Mouse (Mus musculus) lung, embryonic 14.5 days (tissue): ENCODE measurements around the gene Gm20388. TPM values are rescaled to one million over a fixed set of nuclear protein-coding genes. Genes with fewer than 3 reads are reported as not detected.

ENCODE experiments used
- ATAC-seq: fragments of 200-750 bp; cut with Nextera tagmentation; 2 replicates; pipeline ENCODE4 v1.8.0; 2017; ENCODE audit warnings: mild to moderate bottlenecking, moderate TSS enrichment, moderate library complexity; ENCODE audit not compliant: insufficient read depth
- DNase-seq: peaks from one replicate; pipeline ENCODE4 v3.0.0-alpha.2; 2015
- H3K27ac ChIP-seq: fragments of 300-500 bp; sonication (generic); 2 replicates; pipeline ENCODE4 v1.5.1; 2014; ENCODE audit warnings: low read depth, mild to moderate bottlenecking, moderate library complexity
- H3K27me3 ChIP-seq: fragments of 300-500 bp; sonication (generic); 2 replicates; pipeline ENCODE4 v1.6.1; 2014; ENCODE audit warnings: low read length, control low read depth; ENCODE audit not compliant: insufficient read depth
- H3K36me3 ChIP-seq: fragments of 300-500 bp; sonication (generic); 2 replicates; pipeline ENCODE4 v1.6.1; 2014; ENCODE audit warnings: control low read depth; ENCODE audit not compliant: insufficient read depth
- H3K4me1 ChIP-seq: fragments of 300-500 bp; sonication (generic); 2 replicates; pipeline ENCODE4 v1.6.1; 2014; ENCODE audit warnings: antibody characterized with exemption, control low read depth; ENCODE audit not compliant: insufficient read depth
- H3K4me2 ChIP-seq: fragments of 300-500 bp; sonication (generic); 2 replicates; pipeline ENCODE4 v1.6.1; 2014; ENCODE audit warnings: mild to moderate bottlenecking
- H3K4me3 ChIP-seq: fragments of 300-500 bp; sonication (generic); 2 replicates; pipeline ENCODE4 v1.5.1; 2014; ENCODE audit warnings: low read depth, low read length
- H3K9ac ChIP-seq: fragments of 300-500 bp; sonication (generic); 2 replicates; pipeline ENCODE4 v1.6.1; 2014
- H3K9me3 ChIP-seq: fragments of 300-500 bp; sonication (generic); 2 replicates; pipeline ENCODE4 v1.6.1; 2016; ENCODE audit warnings: low read depth, low read length, control low read depth
- CTCF ChIP-seq: IDR thresholded peaks from 2 replicates; pipeline ENCODE4 v1.5.1; 2016; ENCODE audit warnings: antibody characterized with exemption, low read depth
- WGBS: fragments of 180-500 bp; shearing (Covaris S2); extraction: QIAGEN DNeasy Blood & Tissue Kit; methylation state at CpG from one replicate; pipeline ENCODE4 v1.1.7; 2014; 5-methylcytosine and 5-hydroxymethylcytosine counted together
- polyA plus RNA-seq: library from polyadenylated mRNA; unstranded; fragments of >200 nt; fragmentation: Nextera tagmentation; extraction: Ambion mirVana; gene quantifications from 2 replicates; pipeline ENCODE4 v1.2.1, GENCODE M21; 2014

Gene Gm20388
- polyA plus RNA-seq, 1 experiment from 2014 or later: not detected

DNA sequence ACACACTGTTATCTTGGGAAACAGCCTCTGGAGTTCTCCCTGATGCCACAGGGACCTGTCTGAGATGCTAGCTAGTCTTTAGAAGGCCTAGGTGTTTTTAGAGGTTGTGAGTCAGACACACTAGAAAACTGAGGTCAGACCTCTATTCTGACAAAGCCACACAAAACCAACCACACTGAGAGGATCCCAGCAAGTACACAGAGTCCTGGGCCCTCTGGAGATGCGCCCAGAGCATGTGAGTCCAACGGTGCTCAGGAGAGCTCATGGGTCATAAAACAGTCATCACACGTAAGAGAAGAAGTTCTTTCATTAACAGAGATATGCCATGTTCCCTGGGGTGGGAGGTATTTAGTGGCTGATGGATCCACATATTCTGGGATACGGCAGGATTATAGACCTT, 1009.9 kb downstream of the Gm20388 start:
- Histone ChIP-seq H3K27ac (no peak overlapping the region), H3K9ac (no peak overlapping the region), H3K9me3 (no peaks in the 10 kb centered on the region), H3K27me3 (no peaks in the 10 kb centered on the region), H3K4me2 (no peak overlapping the region), H3K4me3 (no peak overlapping the region), H3K4me1 (no peaks in the 10 kb centered on the region), H3K36me3 (no peaks in the 10 kb centered on the region)
- 85% methylated on average over 4 of the region's 4 CpGs for WGBS
- DNase-seq (no peak), ATAC-seq (no peak)
- no peak for TF ChIP-seq CTCF

DNA sequence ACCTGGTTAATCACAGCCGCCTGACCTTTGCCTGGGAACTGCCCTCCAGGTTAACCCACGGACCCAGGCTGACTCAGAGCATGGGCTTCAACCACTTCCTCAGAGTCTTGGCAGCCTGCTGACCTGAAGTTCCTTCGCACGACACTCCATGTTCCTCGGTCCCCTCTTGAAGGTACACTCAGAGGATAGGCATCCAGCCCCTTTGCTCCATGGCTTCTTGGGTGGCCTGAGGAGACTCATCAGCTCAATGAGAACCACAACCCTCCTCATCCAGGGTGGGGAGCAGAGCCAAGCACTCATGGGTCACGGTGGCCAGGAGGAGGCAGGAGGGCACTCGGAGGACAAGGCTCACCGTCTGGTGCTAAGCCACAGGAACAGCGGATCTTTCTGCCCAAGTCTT, 1015.6 kb downstream of the Gm20388 start:
- ATAC-seq: no peak
- no peak overlapping the region for H3K4me2 ChIP-seq
- 70% methylated on average over 9 of the region's 9 CpGs for WGBS
- no peak overlapping the region for H3K9ac ChIP-seq
- DNase-seq: no peak
- TF ChIP-seq CTCF: no peak
- no peak overlapping the region for H3K27ac ChIP-seq
- H3K4me1 ChIP-seq: no peaks in the 10 kb centered on the region
- no peaks in the 10 kb centered on the region for H3K36me3 ChIP-seq
- H3K27me3 ChIP-seq: no peaks in the 10 kb centered on the region
- H3K4me3 ChIP-seq: no peak overlapping the region
- no peaks in the 10 kb centered on the region for H3K9me3 ChIP-seq

DNA sequence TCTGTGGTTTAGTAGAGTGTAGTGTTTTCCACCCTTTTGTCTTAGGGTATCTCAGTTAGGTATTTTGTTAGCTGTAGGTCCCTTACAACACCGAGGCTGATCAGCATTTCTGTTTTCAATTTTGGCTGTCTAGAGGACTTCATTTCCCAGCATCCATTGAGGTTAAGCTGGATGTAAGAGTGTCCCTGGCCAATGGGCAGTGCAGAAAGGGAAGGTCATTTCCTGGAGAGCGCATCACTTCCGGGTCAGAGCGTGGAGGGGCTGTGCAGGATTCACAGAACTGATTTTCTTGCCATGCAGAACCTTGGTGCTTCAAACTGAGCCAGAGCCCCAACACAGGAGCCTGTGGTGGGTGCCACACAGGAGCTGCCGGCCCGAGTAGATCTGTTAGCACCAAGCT, 1017.4 kb downstream of the Gm20388 start:
- no peak overlapping the region for H3K9ac ChIP-seq
- no peak overlapping the region for H3K4me3 ChIP-seq
- DNase-seq (no peak), ATAC-seq (no peak)
- TF ChIP-seq CTCF: no peak
- WGBS: 90% methylated on average over 6 of the region's 6 CpGs
- H3K4me1 ChIP-seq: no peaks in the 10 kb centered on the region
- no peaks in the 10 kb centered on the region for H3K36me3 ChIP-seq
- H3K27ac ChIP-seq: no peak overlapping the region
- H3K4me2 ChIP-seq: no peak overlapping the region
- no peaks in the 10 kb centered on the region for H3K27me3 ChIP-seq
- H3K9me3 ChIP-seq: no peaks in the 10 kb centered on the region

DNA sequence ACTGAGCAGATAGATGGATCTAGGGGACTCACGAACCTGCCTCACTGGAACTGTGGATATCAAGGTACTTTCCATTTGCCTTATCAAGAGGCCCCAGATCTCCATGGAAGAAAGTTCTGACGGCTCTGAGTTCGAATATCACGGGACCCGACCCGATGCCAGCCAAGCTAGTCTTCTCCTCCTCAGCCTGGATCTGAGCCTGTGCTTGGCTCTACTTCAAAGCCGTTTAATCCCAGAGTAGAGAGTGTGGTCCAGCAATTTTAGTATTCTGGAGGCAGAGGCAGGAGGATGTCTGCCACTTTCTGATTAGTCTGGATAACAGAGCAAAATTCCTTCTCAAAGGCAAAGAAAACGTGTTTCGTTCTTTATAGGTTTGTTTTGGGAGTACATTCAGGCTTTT, 1024.0 kb downstream of the Gm20388 start:
- Histone ChIP-seq H3K4me1 (peaks cover 9% of the 10 kb centered on the region; the same call in 1 of the 2 replicates), H3K27me3 (no peaks in the 10 kb centered on the region), H3K9me3 (no peaks in the 10 kb centered on the region), H3K27ac (no peak overlapping the region), H3K36me3 (no peaks in the 10 kb centered on the region), H3K4me3 (no peak overlapping the region), H3K9ac (no peak overlapping the region), H3K4me2 (no peak overlapping the region)
- no peak for TF ChIP-seq CTCF
- ATAC-seq: no peak
- WGBS: 87% methylated on average over 9 of the region's 9 CpGs
- DNase-seq: no peak

DNA sequence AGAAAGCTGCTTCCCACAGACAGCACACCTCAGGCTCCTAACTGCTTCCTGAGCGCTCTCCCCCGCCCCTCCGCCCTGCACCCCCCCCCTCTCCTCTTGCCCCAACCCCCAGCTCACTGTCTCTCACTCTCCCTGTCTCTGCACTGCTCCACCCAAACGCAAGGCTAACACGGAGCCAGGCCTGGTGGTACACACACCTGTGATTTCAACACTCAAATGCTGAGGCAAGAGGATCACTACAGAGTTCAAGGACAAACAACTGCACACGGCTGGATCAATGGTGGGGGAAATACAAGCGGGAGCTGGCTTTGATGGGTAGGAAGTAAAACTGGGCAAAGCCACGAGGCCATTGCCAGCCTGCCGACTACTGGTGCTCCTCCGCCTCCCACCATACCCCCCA, 1026.0 kb downstream of the Gm20388 start:
- H3K4me1 ChIP-seq: peaks cover 15% of the 10 kb centered on the region; the same call in 1 of the 2 replicates
- peak overlapping the region; percentile 8; the same call in 1 of the 2 replicates for H3K27ac ChIP-seq
- DNase-seq (no peak), ATAC-seq (no peak)
- H3K4me2 ChIP-seq: no peak overlapping the region
- TF ChIP-seq CTCF: no peak
- H3K9me3 ChIP-seq: no peaks in the 10 kb centered on the region
- no peaks in the 10 kb centered on the region for H3K36me3 ChIP-seq
- H3K4me3 ChIP-seq: no peak overlapping the region
- no peaks in the 10 kb centered on the region for H3K27me3 ChIP-seq
- no peak overlapping the region for H3K9ac ChIP-seq
- 35% methylated on average over 10 of the region's 10 CpGs for WGBS

DNA sequence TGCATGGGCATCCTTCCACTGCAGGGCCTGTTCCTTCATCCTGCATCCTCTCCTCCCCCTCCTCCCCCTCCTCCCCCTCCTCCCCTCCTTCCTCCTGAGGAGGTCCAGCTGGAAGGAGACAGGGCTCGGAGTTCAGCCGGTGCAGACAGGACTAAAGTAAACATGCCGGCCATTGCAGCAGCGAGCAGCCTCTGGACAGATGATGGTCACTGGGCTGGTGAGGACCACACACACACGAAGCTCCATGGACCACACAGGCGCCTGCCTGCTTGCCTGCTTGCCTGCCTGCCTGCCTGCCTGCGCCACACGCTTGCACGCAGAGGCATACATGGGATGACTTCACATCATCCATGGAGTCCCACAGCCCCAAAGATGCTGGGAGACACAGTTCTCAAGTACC, 1026.8 kb downstream of the Gm20388 start:
- no peaks in the 10 kb centered on the region for H3K27me3 ChIP-seq

DNA sequence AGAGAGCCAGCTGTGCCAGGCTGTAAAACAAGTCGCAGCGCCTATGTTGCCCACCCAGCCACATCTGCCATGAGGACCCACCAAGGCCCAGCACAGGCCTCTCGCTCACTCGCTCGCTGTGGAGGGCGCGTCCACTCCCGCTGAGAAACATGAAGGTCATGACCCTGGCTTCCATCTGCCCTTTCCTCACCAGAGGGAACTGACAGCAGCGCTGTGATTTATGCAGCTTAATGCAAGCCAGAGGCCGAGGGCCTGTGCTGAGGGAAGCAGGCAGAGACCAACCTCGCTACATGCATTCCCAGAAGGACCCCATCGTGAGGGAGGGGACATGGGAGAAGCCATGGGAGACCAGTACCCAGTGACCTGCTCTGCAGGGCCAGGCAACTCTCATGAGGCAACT, 1029.6 kb downstream of the Gm20388 start:
- 32% methylated on average over 12 of the region's 12 CpGs for WGBS
- Histone ChIP-seq H3K27me3 (no peaks in the 10 kb centered on the region), H3K4me2 (no peak overlapping the region), H3K36me3 (no peaks in the 10 kb centered on the region), H3K4me1 (peaks cover 15% of the 10 kb centered on the region; the same call in 1 of the 2 replicates), H3K9ac (no peak overlapping the region), H3K27ac (no peak overlapping the region), H3K4me3 (no peak overlapping the region), H3K9me3 (no peaks in the 10 kb centered on the region)
- DNase-seq (peak; percentile 45), ATAC-seq (no peak)
- no peak for TF ChIP-seq CTCF

More for the DNA sequence above, 1026.8 kb downstream of the Gm20388 start:
- peaks cover 15% of the 10 kb centered on the region; the same call in 1 of the 2 replicates for H3K4me1 ChIP-seq
- H3K9me3 ChIP-seq: no peaks in the 10 kb centered on the region
- H3K4me3 ChIP-seq: no peak overlapping the region
- 14% methylated on average over 8 of the region's 9 CpGs for WGBS
- DNase-seq (peak; percentile 86), ATAC-seq (peak; percentile 93)
- H3K27ac ChIP-seq: no peak overlapping the region; the same call in 1 of the 2 replicates
- no peak for TF ChIP-seq CTCF
- no peak overlapping the region for H3K9ac ChIP-seq
- no peaks in the 10 kb centered on the region for H3K36me3 ChIP-seq
- no peak overlapping the region for H3K4me2 ChIP-seq

DNA sequence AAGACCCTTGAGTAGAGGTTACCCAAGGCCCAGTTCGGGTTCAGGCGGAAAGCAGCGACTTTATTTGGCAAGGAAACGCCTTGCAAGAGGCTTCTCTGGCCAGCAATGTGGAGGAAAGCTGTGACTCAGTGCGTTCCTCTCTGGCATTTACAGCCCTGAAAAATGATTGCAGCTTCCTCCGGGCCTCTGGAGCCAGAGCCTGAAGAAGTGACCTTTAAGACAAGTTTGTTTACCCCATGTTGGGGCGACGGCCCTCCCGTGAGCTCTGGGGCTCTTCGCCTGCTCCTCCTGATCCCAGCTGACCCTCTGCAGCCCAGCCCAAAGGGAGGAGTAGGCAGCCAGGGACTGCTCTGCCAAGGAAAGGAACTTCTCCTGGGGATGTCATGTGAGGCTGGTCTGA, 1036.6 kb downstream of the Gm20388 start:
- no peak for TF ChIP-seq CTCF
- Histone ChIP-seq H3K9ac (no peak overlapping the region), H3K36me3 (no peaks in the 10 kb centered on the region), H3K4me3 (no peak overlapping the region), H3K27me3 (no peaks in the 10 kb centered on the region), H3K27ac (peak overlapping the region; percentile 70), H3K4me2 (no peak overlapping the region), H3K9me3 (no peaks in the 10 kb centered on the region), H3K4me1 (0 out of 2 replicates have a peak, but pooled peaks cover 8% of the 10 kb centered on the region)
- 17% methylated on average over 10 of the region's 10 CpGs for WGBS
- peak; percentile 33; the same call in 1 of the 2 replicates for ATAC-seq
- peak; percentile 74 for DNase-seq
